Mouse (Mus musculus) adrenal gland (tissue): ENCODE measurements at regions not wholly inside any gene's neighbourhood (a gene's known extent, or its start where the extent isn't known, plus 50 kb on each side); places are given as distances from the start of the nearest gene placed in this dataset.
"Not testable (repeated sequence)": the region's sequence is repeated elsewhere in the genome, so short reads cannot be mapped to it uniquely, and the experiment has no call there.

Experiments used
- intact Hi-C: fragments of 180-260 bp; cut with DNase I; formaldehyde crosslinking; loops from one replicate; pipeline ENCODE4 v1.15.1; 2025

- intact Hi-C loops: loop anchor here (5.0 kb wide), 1 partner anchor 67 kb away; no protein-coding TSS in a partner anchor
Observed at GRCm38 (mm10) chr16:50009046-50009445, 208.7 kb downstream of the Cd47 start.

DNA sequence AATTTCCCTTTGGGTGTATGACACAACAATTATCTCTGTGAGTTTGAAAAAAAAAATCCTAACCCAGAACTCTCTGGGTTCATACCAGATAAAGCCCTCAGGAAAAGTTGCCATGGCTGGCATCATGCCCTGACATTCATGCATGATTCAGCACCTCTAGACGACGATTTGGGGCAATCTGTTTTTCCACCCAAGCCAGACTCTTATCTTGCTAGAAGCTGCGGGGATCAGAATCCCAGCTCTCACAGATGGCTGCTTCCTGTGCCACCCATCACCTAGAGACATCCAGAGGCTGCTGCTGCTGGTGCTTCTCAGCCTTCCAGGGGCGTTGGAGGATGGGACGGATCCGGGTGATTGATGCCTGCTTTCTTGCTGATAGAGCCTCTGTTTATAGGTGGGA, 209.2 kb downstream of the Cd47 start:
- intact Hi-C loops: loop anchor here (5.0 kb wide), 1 partner anchor 67 kb away; no protein-coding TSS in a partner anchor

- intact Hi-C loops: no loop called here
Observed at GRCm38 (mm10) chr16:50010074-50010473, 209.7 kb downstream of the Cd47 start.

GRCm38 (mm10) chr16:50010532-50010971, 210.2 kb downstream of the Cd47 start:
- intact Hi-C loops: no loop called here

GRCm38 (mm10) chr16:50023885-50024284, 223.6 kb downstream of the Cd47 start:
- intact Hi-C loops: no loop called here

DNA sequence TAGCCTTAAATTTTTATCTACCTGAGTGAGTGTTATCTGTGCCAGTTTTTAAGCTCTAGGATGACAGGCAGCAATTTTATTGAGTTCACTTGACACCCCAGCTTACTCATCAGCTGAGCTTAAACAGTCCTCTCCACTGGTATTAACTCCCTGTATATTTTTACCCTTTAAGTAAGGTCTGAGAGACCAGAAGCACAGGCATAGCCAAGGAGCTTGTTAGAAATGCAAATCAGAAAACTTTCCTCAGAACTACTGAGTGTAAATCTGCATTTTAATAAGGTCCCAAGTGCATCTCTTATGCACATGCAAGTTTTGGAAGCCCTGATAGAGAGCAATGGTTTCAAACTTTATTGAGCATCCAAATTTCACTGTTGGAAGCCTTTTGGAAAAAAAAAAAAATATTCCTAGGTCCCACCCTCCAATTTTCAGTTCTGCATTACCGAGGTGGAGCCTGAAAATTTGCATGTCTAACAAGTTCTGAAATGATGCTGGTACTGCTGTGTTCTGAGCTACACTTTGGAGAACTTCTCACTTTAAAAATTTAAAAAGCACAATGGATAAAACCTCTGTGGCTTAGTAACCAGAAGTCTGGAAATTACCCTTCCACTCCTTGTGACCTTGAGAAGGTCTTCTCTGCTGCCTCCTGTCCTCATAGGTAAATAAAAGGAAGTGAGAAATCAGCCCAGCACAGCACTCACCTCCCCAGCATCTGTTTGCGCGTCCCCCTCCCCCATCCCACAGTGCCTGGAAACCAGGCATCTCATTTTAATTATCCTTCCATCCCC, 226.0 kb downstream of the Cd47 start:
- intact Hi-C loops: no loop called here

GRCm38 (mm10) chr16:50027189-50027588, 226.9 kb downstream of the Cd47 start:
- intact Hi-C loops: no loop called here

GRCm38 (mm10) chr16:50029711-50030110, 229.4 kb downstream of the Cd47 start:
- intact Hi-C loops: no loop called here

- intact Hi-C loops: not testable (repeated sequence)
Observed at GRCm38 (mm10) chr16:50030355-50030754, 230.0 kb downstream of the Cd47 start.

GRCm38 (mm10) chr16:50030905-50031369, 230.6 kb downstream of the Cd47 start:
- intact Hi-C loops: no loop called here

DNA sequence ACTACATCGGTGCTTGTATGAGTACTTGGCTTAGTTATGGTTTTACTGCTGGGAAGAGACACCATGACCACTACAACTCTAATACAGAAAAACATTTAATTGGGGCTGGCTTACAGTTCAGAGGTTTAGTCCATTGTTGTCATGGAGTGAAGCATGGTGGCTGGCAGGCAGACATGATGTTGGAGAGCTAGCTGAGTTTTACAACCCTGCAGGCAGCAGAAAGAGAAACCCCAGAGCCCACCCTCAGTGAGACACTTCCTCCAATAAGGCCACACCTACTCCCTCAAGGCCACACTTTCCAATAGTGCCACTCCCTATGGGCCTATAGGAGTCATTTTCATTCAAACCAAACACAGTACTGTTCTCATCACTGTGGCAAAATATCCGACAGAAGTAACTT, 232.5 kb downstream of the Cd47 start:
- intact Hi-C loops: no loop called here

- intact Hi-C loops: loop anchor here (5.0 kb wide), 1 partner anchor 269 kb away; no protein-coding TSS in a partner anchor
Observed at GRCm38 (mm10) chr16:50036296-50036734, 236.0 kb downstream of the Cd47 start.

- intact Hi-C loops: loop anchor here (5.0 to 10.0 kb wide), 2 partner anchors 187 to 261 kb away; no protein-coding TSS in a partner anchor
Observed at GRCm38 (mm10) chr16:50044103-50044502, 243.8 kb downstream of the Cd47 start.

DNA sequence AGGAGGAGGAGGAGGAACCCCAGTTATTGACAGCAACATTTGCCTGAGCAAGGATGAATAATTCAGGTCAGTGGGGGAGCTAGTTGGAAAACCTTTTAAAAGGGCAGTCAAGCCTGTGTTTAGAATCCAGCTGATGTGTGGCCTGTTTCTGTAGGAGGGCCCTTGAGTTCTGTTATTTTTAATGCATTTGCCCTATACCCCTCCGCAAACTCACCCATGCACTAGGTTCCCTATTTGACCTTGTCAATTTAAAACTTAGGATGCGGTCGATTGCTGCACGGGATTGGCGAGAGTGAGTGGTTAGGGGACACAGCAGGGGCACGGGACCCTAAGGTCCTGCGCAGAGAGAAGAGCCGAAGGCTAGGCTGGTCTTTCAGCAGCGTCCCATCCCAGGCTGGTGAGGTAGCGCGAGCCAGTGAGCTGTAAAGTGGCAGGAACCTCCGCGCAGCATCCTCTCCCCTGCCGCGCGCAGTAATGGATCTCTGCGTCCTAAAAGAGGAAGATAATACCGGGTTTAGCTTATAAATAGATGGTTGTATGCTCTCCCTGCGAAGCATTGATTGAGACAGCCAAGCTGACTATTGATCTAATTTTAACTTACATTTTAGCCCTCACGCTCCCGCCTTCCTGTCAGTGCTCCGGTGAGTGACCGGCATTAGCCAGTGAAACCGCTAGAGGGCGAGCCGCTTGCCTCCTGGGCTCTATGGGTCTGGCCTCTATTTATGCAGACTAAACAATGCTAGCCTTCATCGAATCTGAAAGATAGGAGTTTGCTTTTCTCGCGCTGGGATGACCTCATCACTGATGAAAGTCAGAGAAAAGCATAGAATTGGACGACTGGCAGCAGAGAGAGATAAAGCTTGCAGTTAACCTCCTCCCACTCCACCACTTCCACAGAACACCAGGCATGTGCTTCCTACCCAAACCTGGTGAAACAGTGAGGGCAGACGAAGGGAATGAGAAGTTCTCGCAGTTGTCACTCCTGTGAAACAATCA, 245.5 kb downstream of the Cd47 start:
- intact Hi-C loops: loop anchor here (10.0 kb wide), 1 partner anchor 259 kb away; no protein-coding TSS in a partner anchor

- intact Hi-C loops: no loop called here
Observed at GRCm38 (mm10) chr16:50063540-50063939, 263.2 kb downstream of the Cd47 start.

GRCm38 (mm10) chr16:50065336-50066082, 265.2 kb downstream of the Cd47 start:
- intact Hi-C loops: no loop called here

GRCm38 (mm10) chr16:50069033-50069432, 268.7 kb downstream of the Cd47 start:
- intact Hi-C loops: no loop called here

DNA sequence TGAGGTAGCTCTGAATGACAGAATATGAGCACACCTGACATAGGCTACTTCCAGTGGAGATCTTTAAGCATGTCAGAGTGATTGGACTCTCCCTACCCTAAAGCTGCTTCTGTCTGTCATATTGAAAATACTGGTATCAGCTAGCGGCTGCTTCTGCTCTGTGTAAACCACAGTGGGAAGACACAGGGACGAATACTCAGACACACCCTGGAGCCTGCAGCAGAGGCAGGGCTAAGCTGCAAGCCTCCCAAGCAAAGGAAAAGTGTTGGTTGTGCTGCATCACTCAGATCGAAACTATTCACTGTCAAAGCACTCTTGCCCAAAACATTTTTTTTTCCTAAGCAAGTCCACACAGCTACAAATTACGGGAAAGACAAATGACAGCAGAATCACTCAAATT, 270.4 kb downstream of the Cd47 start:
- intact Hi-C loops: no loop called here

DNA sequence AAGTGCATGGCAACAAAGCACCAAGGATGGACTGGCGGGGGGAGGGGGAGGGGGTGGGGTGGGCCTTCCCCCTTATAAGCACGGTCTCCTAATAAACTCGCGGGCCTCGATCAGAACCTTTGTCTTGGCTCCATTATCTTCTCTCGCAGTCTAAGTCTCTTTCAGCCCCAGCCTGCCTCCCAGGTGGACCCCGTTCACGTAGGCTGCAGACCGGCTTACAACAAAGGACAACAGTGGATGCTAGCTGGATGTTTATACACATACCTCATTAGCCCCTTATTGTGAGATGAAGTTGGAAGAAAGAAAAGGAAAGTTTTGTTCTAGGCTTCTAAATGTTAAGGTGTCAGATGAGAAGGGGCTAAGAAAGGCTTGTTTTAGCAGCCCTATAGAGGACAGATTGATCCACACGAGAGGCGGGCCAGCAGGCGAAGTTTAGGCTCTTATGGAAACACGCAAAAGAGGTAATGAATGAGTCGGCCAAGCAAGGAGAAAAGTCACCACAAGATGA, 272.6 kb downstream of the Cd47 start:
- intact Hi-C loops: no loop called here

- intact Hi-C loops: no loop called here
Observed at GRCm38 (mm10) chr16:50073979-50074378, 273.6 kb downstream of the Cd47 start.

GRCm38 (mm10) chr16:50075641-50076040, 275.3 kb downstream of the Cd47 start:
- intact Hi-C loops: no loop called here
